Mouse (Mus musculus): ENCODE measurements around the gene Nudt19. TPM values are rescaled to one million over a fixed set of nuclear protein-coding genes. Genes with fewer than 3 reads are reported as not detected.
A peak's percentile ranks its signal among the peaks of the same experiment; 100 is the strongest.

Nudt19 gene
- polyA plus RNA-seq, 1 experiment, result 18.3 TPM

DNA sequence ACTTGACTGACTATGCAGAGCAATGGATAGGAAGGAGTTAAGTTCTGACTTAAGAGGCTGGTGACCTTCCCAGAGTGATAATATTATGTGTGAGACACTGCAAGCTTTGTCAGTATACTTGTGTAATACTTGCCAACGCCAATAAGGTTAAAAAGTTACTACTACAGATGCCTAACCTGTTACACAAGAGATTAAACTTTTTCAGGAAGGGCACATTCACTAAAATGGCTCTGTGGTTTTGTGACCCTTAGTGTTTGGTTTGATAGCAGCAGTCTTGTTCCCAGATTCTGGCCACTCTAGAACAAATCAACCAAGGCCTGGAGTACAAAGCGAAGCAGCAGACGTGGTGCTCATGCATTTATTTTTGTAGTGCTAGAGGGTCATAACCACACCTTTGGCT lies 1.5 kb upstream of the Nudt19 start:
- TF ChIP-seq TCF3 (IDR thresholded peaks at IDR 0.05; ENCODE audit: insufficient read length, low read depth), result no peak
- TF ChIP-seq MYOD1 (IDR thresholded peaks at IDR 0.05; ENCODE audit: control insufficient read depth in 1 of 3, insufficient read length in 2 of 3, low read depth in 2 of 3), result no peak
- TF ChIP-seq USF1 (IDR thresholded peaks at IDR 0.05; ENCODE audit: low read depth), result no peak
- no peak for TF ChIP-seq POLR2A (IDR thresholded peaks at IDR 0.05; ENCODE audit: insufficient read length, low read depth)
- TF ChIP-seq POLR2AphosphoS2 (IDR thresholded peaks at IDR 0.05; ENCODE audit: insufficient read length, low read depth), result no peak
- TF ChIP-seq SRF (IDR thresholded peaks at IDR 0.05; ENCODE audit: control insufficient read depth, insufficient read length, low read depth), result no peak
- TF ChIP-seq MAX (IDR thresholded peaks at IDR 0.05; ENCODE audit: low read depth), result no peak
- TF ChIP-seq REST (IDR thresholded peaks at IDR 0.05; ENCODE audit: insufficient read depth, insufficient read length), result no peak
- no peak for TF ChIP-seq E2F4 (IDR thresholded peaks at IDR 0.05; ENCODE audit: insufficient read depth)
- no peak for TF ChIP-seq CEBPB (IDR thresholded peaks at IDR 0.05; ENCODE audit: insufficient read depth, poor library complexity, severe bottlenecking)
- TF ChIP-seq MYOG (IDR thresholded peaks at IDR 0.05; ENCODE audit: control insufficient read depth in 1 of 3, insufficient read depth in 1 of 3, insufficient read length in 2 of 3, low read depth in 2 of 3), result no peak
- TF ChIP-seq TCF12 (IDR thresholded peaks at IDR 0.05; ENCODE audit: insufficient read depth, poor library complexity, severe bottlenecking), result no peak
- no peak overlapping the region for H3K4me3 ChIP-seq
- peaks cover 13% of the 10 kb centered on the region for H3K27me3 ChIP-seq (ENCODE audit: control insufficient read depth, insufficient read depth, insufficient read length)
- no peak overlapping the region for H3ac ChIP-seq (ENCODE audit: control insufficient read depth, insufficient read length)
- H3K36me3 ChIP-seq (ENCODE audit: control insufficient read depth, insufficient read depth), result no peaks in the 10 kb centered on the region
- H3K79me2 ChIP-seq (ENCODE audit: control insufficient read depth, insufficient read depth), result no peaks in the 10 kb centered on the region
- no peak overlapping the region for H3K4me2 ChIP-seq (ENCODE audit: low read depth)

DNA sequence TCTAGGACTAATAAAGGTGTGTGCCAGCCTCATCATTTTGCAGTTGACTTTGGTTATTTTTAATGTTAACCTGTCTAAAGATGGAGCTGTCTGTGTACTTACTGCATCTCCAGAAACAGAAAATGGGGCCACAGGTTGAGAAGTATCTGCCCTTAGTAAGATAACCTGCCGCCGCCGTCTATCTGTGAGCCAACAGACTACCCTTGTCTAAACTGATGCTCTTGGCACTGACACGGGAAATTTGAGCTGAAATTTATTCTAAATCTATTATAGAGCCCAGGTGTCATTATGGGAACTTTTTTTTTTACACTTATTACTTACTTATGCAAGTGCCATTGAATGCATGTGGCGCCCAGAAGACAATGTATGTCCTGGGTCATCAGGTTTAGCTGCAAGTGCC lies 801 bp upstream of the Nudt19 start:
- no peak overlapping the region for H3K4me2 ChIP-seq (ENCODE audit: low read depth)
- no peaks in the 10 kb centered on the region for H3K79me2 ChIP-seq (ENCODE audit: control insufficient read depth, insufficient read depth)
- peaks cover 6% of the 10 kb centered on the region for H3K27me3 ChIP-seq (ENCODE audit: control insufficient read depth, insufficient read depth, insufficient read length)
- TF ChIP-seq E2F4 (IDR thresholded peaks at IDR 0.05; ENCODE audit: insufficient read depth) (no peak), POLR2A (IDR thresholded peaks at IDR 0.05; ENCODE audit: insufficient read length, low read depth) (no peak), POLR2AphosphoS2 (IDR thresholded peaks at IDR 0.05; ENCODE audit: insufficient read length, low read depth) (no peak), MYOD1 (IDR thresholded peaks at IDR 0.05; ENCODE audit: control insufficient read depth in 1 of 3, insufficient read length in 2 of 3, low read depth in 2 of 3) (no peak), MYOG (IDR thresholded peaks at IDR 0.05; ENCODE audit: control insufficient read depth in 1 of 3, insufficient read depth in 1 of 3, insufficient read length in 2 of 3, low read depth in 2 of 3) (no peak), USF1 (IDR thresholded peaks at IDR 0.05; ENCODE audit: low read depth) (no peak), SRF (IDR thresholded peaks at IDR 0.05; ENCODE audit: control insufficient read depth, insufficient read length, low read depth) (no peak), CEBPB (IDR thresholded peaks at IDR 0.05; ENCODE audit: insufficient read depth, poor library complexity, severe bottlenecking) (no peak), TCF3 (IDR thresholded peaks at IDR 0.05; ENCODE audit: insufficient read length, low read depth) (no peak), TCF12 (IDR thresholded peaks at IDR 0.05; ENCODE audit: insufficient read depth, poor library complexity, severe bottlenecking) (no peak), REST (IDR thresholded peaks at IDR 0.05; ENCODE audit: insufficient read depth, insufficient read length) (no peak), MAX (IDR thresholded peaks at IDR 0.05; ENCODE audit: low read depth) (no peak)
- H3ac ChIP-seq (ENCODE audit: control insufficient read depth, insufficient read length), result no peak overlapping the region
- no peak overlapping the region for H3K4me3 ChIP-seq
- H3K36me3 ChIP-seq (ENCODE audit: control insufficient read depth, insufficient read depth), result no peaks in the 10 kb centered on the region

GRCm38 (mm10) chr7:35555224-35556204 lies 590 bp downstream of the Nudt19 start:
- peak overlapping the region; percentile 97 for H3ac ChIP-seq (ENCODE audit: control insufficient read depth, insufficient read length)
- H3K79me2 ChIP-seq (ENCODE audit: control insufficient read depth, insufficient read depth), result no peaks in the 10 kb centered on the region
- no peaks in the 10 kb centered on the region for H3K27me3 ChIP-seq (ENCODE audit: control insufficient read depth, insufficient read depth, insufficient read length)
- TF ChIP-seq MYOG (IDR thresholded peaks at IDR 0.05; ENCODE audit: control insufficient read depth in 1 of 3, insufficient read depth in 1 of 3, insufficient read length in 2 of 3, low read depth in 2 of 3) (peak in 1 of 3 experiments; percentile 54), TCF3 (IDR thresholded peaks at IDR 0.05; ENCODE audit: insufficient read length, low read depth) (no peak), USF1 (IDR thresholded peaks at IDR 0.05; ENCODE audit: low read depth) (no peak), E2F4 (IDR thresholded peaks at IDR 0.05; ENCODE audit: insufficient read depth) (no peak), MAX (IDR thresholded peaks at IDR 0.05; ENCODE audit: low read depth) (no peak), REST (IDR thresholded peaks at IDR 0.05; ENCODE audit: insufficient read depth, insufficient read length) (no peak), CEBPB (IDR thresholded peaks at IDR 0.05; ENCODE audit: insufficient read depth, poor library complexity, severe bottlenecking) (no peak), MYOD1 (IDR thresholded peaks at IDR 0.05; ENCODE audit: control insufficient read depth in 1 of 3, insufficient read length in 2 of 3, low read depth in 2 of 3) (peak in 2 of 3 experiments; percentile 37 to 53), POLR2AphosphoS2 (IDR thresholded peaks at IDR 0.05; ENCODE audit: insufficient read length, low read depth) (peak; percentile 42), TCF12 (IDR thresholded peaks at IDR 0.05; ENCODE audit: insufficient read depth, poor library complexity, severe bottlenecking) (no peak), SRF (IDR thresholded peaks at IDR 0.05; ENCODE audit: control insufficient read depth, insufficient read length, low read depth) (peak; percentile 9), POLR2A (IDR thresholded peaks at IDR 0.05; ENCODE audit: insufficient read length, low read depth) (peak; percentile 69)
- H3K36me3 ChIP-seq (ENCODE audit: control insufficient read depth, insufficient read depth), result no peaks in the 10 kb centered on the region
- H3K4me3 ChIP-seq, result peak overlapping the region; percentile 43
- H3K4me2 ChIP-seq (ENCODE audit: low read depth), result peak overlapping the region; percentile 87

GRCm38 (mm10) chr7:35554605-35555175 lies 1.4 kb downstream of the Nudt19 start:
- peak overlapping the region; percentile 87 for H3K4me2 ChIP-seq (ENCODE audit: low read depth)
- no peaks in the 10 kb centered on the region for H3K36me3 ChIP-seq (ENCODE audit: control insufficient read depth, insufficient read depth)
- peak overlapping the region; percentile 97 for H3ac ChIP-seq (ENCODE audit: control insufficient read depth, insufficient read length)
- no peak for TF ChIP-seq TCF12 (IDR thresholded peaks at IDR 0.05; ENCODE audit: insufficient read depth, poor library complexity, severe bottlenecking)
- no peak for TF ChIP-seq TCF3 (IDR thresholded peaks at IDR 0.05; ENCODE audit: insufficient read length, low read depth)
- TF ChIP-seq POLR2A (IDR thresholded peaks at IDR 0.05; ENCODE audit: insufficient read length, low read depth), result no peak
- no peak for TF ChIP-seq MYOD1 (IDR thresholded peaks at IDR 0.05; ENCODE audit: control insufficient read depth in 1 of 3, insufficient read length in 2 of 3, low read depth in 2 of 3)
- no peak for TF ChIP-seq USF1 (IDR thresholded peaks at IDR 0.05; ENCODE audit: low read depth)
- no peak for TF ChIP-seq MAX (IDR thresholded peaks at IDR 0.05; ENCODE audit: low read depth)
- no peak for TF ChIP-seq E2F4 (IDR thresholded peaks at IDR 0.05; ENCODE audit: insufficient read depth)
- TF ChIP-seq REST (IDR thresholded peaks at IDR 0.05; ENCODE audit: insufficient read depth, insufficient read length), result no peak
- no peak for TF ChIP-seq MYOG (IDR thresholded peaks at IDR 0.05; ENCODE audit: control insufficient read depth in 1 of 3, insufficient read depth in 1 of 3, insufficient read length in 2 of 3, low read depth in 2 of 3)
- no peak for TF ChIP-seq POLR2AphosphoS2 (IDR thresholded peaks at IDR 0.05; ENCODE audit: insufficient read length, low read depth)
- no peak for TF ChIP-seq SRF (IDR thresholded peaks at IDR 0.05; ENCODE audit: control insufficient read depth, insufficient read length, low read depth)
- no peak for TF ChIP-seq CEBPB (IDR thresholded peaks at IDR 0.05; ENCODE audit: insufficient read depth, poor library complexity, severe bottlenecking)
- no peaks in the 10 kb centered on the region for H3K79me2 ChIP-seq (ENCODE audit: control insufficient read depth, insufficient read depth)
- no peaks in the 10 kb centered on the region for H3K27me3 ChIP-seq (ENCODE audit: control insufficient read depth, insufficient read depth, insufficient read length)
- H3K4me3 ChIP-seq, result peak overlapping the region; percentile 43

All from myocyte (in vitro differentiated cells).